Mouse (Mus musculus): ENCODE measurements around the gene Mphosph9. TPM values are rescaled to one million over a fixed set of nuclear protein-coding genes. Genes with fewer than 3 reads are reported as not detected.
"Not testable (repeated sequence)": the region's sequence is repeated elsewhere in the genome, so short reads cannot be mapped to it uniquely, and the experiment has no call there.

Gene Mphosph9
- polyA plus RNA-seq, 1 experiment from 2014 or later: 8.7 TPM

DNA sequence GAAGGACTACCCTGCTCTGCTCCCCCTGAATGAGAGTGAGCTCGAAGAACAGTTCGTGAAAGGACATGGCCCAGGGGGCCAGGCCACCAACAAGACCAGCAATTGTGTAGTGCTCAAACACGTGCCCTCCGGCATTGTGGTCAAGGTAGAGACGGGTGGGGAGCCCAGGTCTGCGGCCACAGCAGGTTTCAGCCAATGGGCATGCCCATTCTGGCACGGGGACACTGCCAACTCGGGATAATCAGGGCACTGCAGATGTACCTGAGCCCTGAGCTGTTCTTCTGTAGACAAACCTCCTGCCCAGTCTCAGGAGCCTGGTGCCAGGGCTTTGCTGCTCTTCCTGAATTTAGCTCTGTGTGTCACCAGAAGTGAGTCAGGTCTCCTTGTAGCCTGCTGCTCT is 11.0 kb upstream of the Mphosph9 start:
- H3K4me3 ChIP-seq: no peak overlapping the region
- H3K27me3 ChIP-seq (replicated peaks): no peaks in the 10 kb centered on the region
- no peak for ATAC-seq
- no peak overlapping the region for H3K27ac ChIP-seq
- H3K9me3 ChIP-seq (replicated peaks): no peaks in the 10 kb centered on the region
- H3K4me2 ChIP-seq: no peak overlapping the region
- peaks cover 8% of the 10 kb centered on the region; the same call in 1 of the 2 replicates for H3K36me3 ChIP-seq
- WGBS (ENCODE audit: insufficient replicate concordance): 84% methylated on average over 8 of the region's 8 CpGs
- peaks cover 6% of the 10 kb centered on the region; the same call in 1 of the 2 replicates for H3K4me1 ChIP-seq
- no peak overlapping the region for H3K9ac ChIP-seq

DNA sequence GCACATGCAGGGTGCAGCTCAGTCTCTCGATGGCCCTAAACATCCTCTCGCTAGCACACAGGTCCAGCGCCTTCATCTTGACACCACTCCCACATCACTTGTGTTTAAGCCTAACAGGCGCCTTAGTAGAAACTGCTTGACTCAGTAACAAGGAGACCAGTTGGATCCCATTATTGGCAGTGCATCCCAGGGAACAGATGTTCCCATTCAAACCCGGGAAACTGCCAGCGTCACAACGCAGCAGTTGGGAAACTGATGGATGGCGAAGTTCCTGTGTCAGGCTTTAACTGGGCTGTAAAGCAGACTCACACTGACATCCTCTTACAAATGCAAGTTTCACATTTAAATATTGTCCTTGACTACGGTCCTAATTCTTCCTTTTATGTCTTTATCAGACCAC is 10.1 kb upstream of the Mphosph9 start:
- Histone ChIP-seq H3K36me3 (peaks cover 8% of the 10 kb centered on the region; the same call in 1 of the 2 replicates), H3K27ac (no peak overlapping the region), H3K27me3 (replicated peaks) (no peaks in the 10 kb centered on the region), H3K9me3 (replicated peaks) (no peaks in the 10 kb centered on the region), H3K4me1 (peaks cover 9% of the 10 kb centered on the region; the same call in 1 of the 2 replicates), H3K4me2 (no peak overlapping the region), H3K4me3 (no peak overlapping the region), H3K9ac (no peak overlapping the region)
- WGBS (ENCODE audit: insufficient replicate concordance): 79% methylated on average over 9 of the region's 9 CpGs
- no peak for ATAC-seq

DNA sequence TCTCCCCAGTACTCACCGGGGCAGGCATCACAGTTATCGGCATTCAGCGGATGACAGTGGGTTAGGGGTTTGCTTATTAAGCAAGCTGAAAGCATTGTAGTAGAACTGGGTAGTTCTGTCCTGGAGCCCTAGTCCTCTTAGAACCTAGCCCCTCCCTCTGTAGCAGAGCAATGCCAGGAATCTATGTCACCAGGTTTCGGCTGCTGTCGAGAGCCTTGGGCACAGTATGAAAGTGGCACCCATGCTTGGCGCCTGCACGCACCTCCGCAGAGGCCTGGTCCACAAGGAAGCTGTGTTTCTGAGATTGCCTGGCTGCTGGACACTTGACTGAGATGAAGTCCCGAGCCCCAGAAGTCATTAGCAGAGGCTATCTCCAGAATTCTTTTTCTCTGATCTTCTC is 9.3 kb upstream of the Mphosph9 start:
- no peak for ATAC-seq
- no peak overlapping the region for H3K4me2 ChIP-seq
- peaks cover 9% of the 10 kb centered on the region; the same call in 1 of the 2 replicates for H3K4me1 ChIP-seq
- no peak overlapping the region for H3K9ac ChIP-seq
- H3K27ac ChIP-seq: no peak overlapping the region
- WGBS (ENCODE audit: insufficient replicate concordance): 86% methylated on average over 9 of the region's 9 CpGs
- H3K27me3 ChIP-seq (replicated peaks): no peaks in the 10 kb centered on the region
- H3K4me3 ChIP-seq: no peak overlapping the region
- peaks cover 8% of the 10 kb centered on the region; the same call in 1 of the 2 replicates for H3K36me3 ChIP-seq
- no peaks in the 10 kb centered on the region for H3K9me3 ChIP-seq (replicated peaks)

- no peak for ATAC-seq
- Histone ChIP-seq H3K4me3 (no peak overlapping the region), H3K9me3 (replicated peaks) (no peaks in the 10 kb centered on the region), H3K36me3 (peaks cover 3% of the 10 kb centered on the region; the same call in 1 of the 2 replicates), H3K4me1 (peaks cover 9% of the 10 kb centered on the region; the same call in 1 of the 2 replicates), H3K27me3 (replicated peaks) (no peaks in the 10 kb centered on the region), H3K4me2 (no peak overlapping the region), H3K27ac (no peak overlapping the region), H3K9ac (no peak overlapping the region)
- 57% methylated on average over 6 of the region's 6 CpGs for WGBS (ENCODE audit: insufficient replicate concordance)
These were observed 6.6 kb upstream of the Mphosph9 start for GRCm38 (mm10) chr5:124334392-124334791.

GRCm38 (mm10) chr5:124330086-124330485 is 2.3 kb upstream of the Mphosph9 start:
- Histone ChIP-seq H3K4me2 (no peak overlapping the region), H3K4me1 (peaks cover 21% of the 10 kb centered on the region), H3K27me3 (replicated peaks) (no peaks in the 10 kb centered on the region), H3K27ac (no peak overlapping the region), H3K36me3 (no peaks in the 10 kb centered on the region; the same call in 1 of the 2 replicates), H3K9me3 (replicated peaks) (no peaks in the 10 kb centered on the region), H3K9ac (no peak overlapping the region), H3K4me3 (no peak overlapping the region)
- ATAC-seq: no peak
- 84% methylated on average over 6 of the region's 6 CpGs for WGBS (ENCODE audit: insufficient replicate concordance)

- WGBS (ENCODE audit: insufficient replicate concordance): 7% methylated on average over 8 of the region's 8 CpGs
- no peaks in the 10 kb centered on the region for H3K27me3 ChIP-seq (replicated peaks)
- peak overlapping the region; percentile 93; the same call in 1 of the 2 replicates for H3K27ac ChIP-seq
- H3K36me3 ChIP-seq: peaks cover 23% of the 10 kb centered on the region
- ATAC-seq: no peak
- H3K4me2 ChIP-seq: peak overlapping the region; percentile 84
- peak overlapping the region; percentile 80 for H3K9ac ChIP-seq
- H3K4me1 ChIP-seq: peaks cover 18% of the 10 kb centered on the region
- H3K4me3 ChIP-seq: peak overlapping the region; percentile 75
- H3K9me3 ChIP-seq (replicated peaks): no peaks in the 10 kb centered on the region
These were observed 943 bp downstream of the Mphosph9 start for GRCm38 (mm10) chr5:124326829-124327228.

GRCm38 (mm10) chr5:124317648-124318047 is 10.1 kb downstream of the Mphosph9 start:
- Histone ChIP-seq H3K4me2 (no peak overlapping the region), H3K36me3 (peaks cover 82% of the 10 kb centered on the region), H3K27ac (no peak overlapping the region), H3K4me3 (no peak overlapping the region), H3K4me1 (peaks cover 13% of the 10 kb centered on the region), H3K9me3 (replicated peaks) (peaks cover 2% of the 10 kb centered on the region; the same call in 1 of the 2 replicates), H3K9ac (no peak overlapping the region), H3K27me3 (replicated peaks) (no peaks in the 10 kb centered on the region)
- WGBS (ENCODE audit: insufficient replicate concordance): 52% methylated on average over 7 of the region's 7 CpGs
- peak; percentile 73 for ATAC-seq

DNA sequence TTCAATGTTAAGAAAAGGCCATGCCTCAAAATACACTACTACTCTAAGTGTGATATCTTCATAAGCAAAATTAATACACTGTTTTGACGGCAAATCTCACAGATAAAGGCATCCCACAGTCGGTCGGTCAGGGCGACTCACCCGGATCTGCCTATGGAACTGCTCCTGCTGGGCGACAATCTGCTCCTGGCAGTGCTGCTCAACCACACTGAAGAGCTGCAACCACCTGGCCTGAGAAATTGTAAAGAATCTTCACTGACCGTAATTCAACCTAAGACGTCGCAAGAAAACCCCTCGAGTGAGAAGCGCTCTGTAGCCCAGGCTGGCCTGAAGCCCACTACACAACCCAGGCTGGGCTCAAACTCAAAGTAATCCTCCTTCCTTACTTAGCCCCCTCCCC is 11.8 kb downstream of the Mphosph9 start:
- Histone ChIP-seq H3K27ac (no peak overlapping the region), H3K4me2 (no peak overlapping the region), H3K4me1 (peaks cover 13% of the 10 kb centered on the region), H3K36me3 (peaks cover 89% of the 10 kb centered on the region), H3K9ac (no peak overlapping the region), H3K9me3 (replicated peaks) (peaks cover 8% of the 10 kb centered on the region; the same call in 1 of the 2 replicates), H3K4me3 (no peak overlapping the region), H3K27me3 (replicated peaks) (no peaks in the 10 kb centered on the region)
- no peak for ATAC-seq
- WGBS (ENCODE audit: insufficient replicate concordance): 91% methylated on average over 11 of the region's 11 CpGs

DNA sequence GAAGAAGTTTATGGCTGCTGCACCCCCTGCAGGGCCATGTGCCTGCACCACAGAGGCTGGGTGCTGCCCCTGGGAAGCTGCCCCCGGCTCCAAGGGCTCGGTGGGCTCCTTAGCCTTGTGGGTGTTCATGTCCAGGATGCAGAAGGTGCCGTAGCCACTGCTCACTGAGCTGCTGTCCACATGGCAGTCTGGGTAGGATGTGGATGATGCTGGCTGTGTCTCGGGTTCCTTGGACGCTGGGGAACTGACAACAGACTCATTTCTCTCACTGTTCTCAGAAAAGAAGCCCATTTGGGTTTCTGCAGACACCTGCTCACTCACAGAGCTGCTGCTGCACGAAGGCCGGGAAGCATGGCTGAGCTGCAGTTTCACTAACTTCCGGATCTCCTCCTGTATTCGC is 12.3 kb downstream of the Mphosph9 start:
- H3K4me2 ChIP-seq: no peak overlapping the region
- ATAC-seq: no peak
- peaks cover 89% of the 10 kb centered on the region for H3K36me3 ChIP-seq
- no peak overlapping the region for H3K4me3 ChIP-seq
- no peak overlapping the region for H3K9ac ChIP-seq
- H3K9me3 ChIP-seq (replicated peaks): peaks cover 8% of the 10 kb centered on the region; the same call in 1 of the 2 replicates
- no peaks in the 10 kb centered on the region for H3K27me3 ChIP-seq (replicated peaks)
- WGBS (ENCODE audit: insufficient replicate concordance): 84% methylated on average over 9 of the region's 9 CpGs
- H3K27ac ChIP-seq: no peak overlapping the region
- H3K4me1 ChIP-seq: peaks cover 13% of the 10 kb centered on the region

GRCm38 (mm10) chr5:124310091-124310490 is 17.7 kb downstream of the Mphosph9 start:
- no peaks in the 10 kb centered on the region for H3K27me3 ChIP-seq (replicated peaks)
- WGBS (ENCODE audit: insufficient replicate concordance): 81% methylated on average over 11 of the region's 11 CpGs

DNA sequence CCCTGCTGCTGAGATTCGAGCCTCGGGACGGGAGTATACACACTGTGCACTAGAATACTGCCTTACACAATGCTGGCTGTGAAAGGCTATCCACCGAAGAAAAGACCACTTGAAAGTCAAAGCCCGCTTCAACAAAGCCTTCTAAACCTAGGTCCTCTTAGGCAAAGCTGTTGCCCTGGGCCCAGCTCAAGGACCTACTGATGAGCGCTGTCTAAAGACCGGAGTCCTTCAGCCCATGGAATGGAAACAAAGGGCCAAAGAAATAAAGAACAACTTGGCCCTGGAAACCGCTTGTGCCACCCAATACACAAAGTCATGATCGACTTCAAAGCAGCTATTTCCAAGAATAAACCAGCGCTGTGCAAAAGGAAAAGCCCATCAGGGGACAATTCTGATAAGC is 18.6 kb downstream of the Mphosph9 start:
- no peak overlapping the region for H3K27ac ChIP-seq
- peaks cover 8% of the 10 kb centered on the region; the same call in 1 of the 2 replicates for H3K9me3 ChIP-seq (replicated peaks)
- no peak overlapping the region for H3K4me3 ChIP-seq
- H3K4me2 ChIP-seq: no peak overlapping the region
- no peaks in the 10 kb centered on the region for H3K4me1 ChIP-seq
- no peak overlapping the region for H3K9ac ChIP-seq
- no peaks in the 10 kb centered on the region for H3K27me3 ChIP-seq (replicated peaks)
- H3K36me3 ChIP-seq: peaks cover 79% of the 10 kb centered on the region
- 86% methylated on average over 10 of the region's 10 CpGs for WGBS (ENCODE audit: insufficient replicate concordance)
- no peak for ATAC-seq

More at GRCm38 (mm10) chr5:124310091-124310490, 17.7 kb downstream of the Mphosph9 start:
- no peak for ATAC-seq
- no peaks in the 10 kb centered on the region for H3K4me1 ChIP-seq
- peaks cover 85% of the 10 kb centered on the region for H3K36me3 ChIP-seq
- no peak overlapping the region for H3K27ac ChIP-seq
- no peak overlapping the region for H3K9ac ChIP-seq
- H3K4me2 ChIP-seq: no peak overlapping the region
- H3K9me3 ChIP-seq (replicated peaks): peaks cover 8% of the 10 kb centered on the region; the same call in 1 of the 2 replicates
- no peak overlapping the region for H3K4me3 ChIP-seq

- peaks cover 66% of the 10 kb centered on the region for H3K36me3 ChIP-seq
- not testable (repeated sequence) for H3K9me3 ChIP-seq (replicated peaks); H3K9ac ChIP-seq; H3K27ac ChIP-seq; H3K27me3 ChIP-seq (replicated peaks); H3K4me2 ChIP-seq; ATAC-seq; H3K4me3 ChIP-seq; H3K4me1 ChIP-seq
- 72% methylated on average over 6 of the region's 6 CpGs for WGBS (ENCODE audit: insufficient replicate concordance)
These were observed 24.9 kb downstream of the Mphosph9 start for GRCm38 (mm10) chr5:124302853-124303252.

DNA sequence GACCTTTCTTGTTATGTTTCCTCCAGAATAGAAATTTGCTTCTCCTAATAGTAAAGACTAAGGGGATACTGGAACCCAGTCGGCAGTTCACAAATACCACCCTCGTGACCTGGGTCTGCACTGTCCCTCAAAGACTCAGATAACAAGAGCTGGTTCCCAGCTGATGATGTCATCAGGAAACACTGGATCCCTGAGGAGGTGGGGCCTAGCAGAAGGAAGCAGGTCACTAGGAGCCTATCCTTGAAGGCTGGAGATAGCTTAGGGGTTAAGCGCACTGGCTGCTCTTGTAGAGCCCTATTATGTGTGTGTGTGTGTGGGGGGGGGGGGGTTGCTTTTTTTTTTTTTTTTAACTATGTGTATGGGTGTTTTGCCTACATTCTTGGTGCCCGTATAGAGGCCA is 27.6 kb downstream of the Mphosph9 start:
- Histone ChIP-seq H3K9me3 (replicated peaks) (no peaks in the 10 kb centered on the region), H3K4me3 (no peak overlapping the region), H3K9ac (no peak overlapping the region), H3K27me3 (replicated peaks) (no peaks in the 10 kb centered on the region), H3K4me1 (no peaks in the 10 kb centered on the region), H3K36me3 (peaks cover 66% of the 10 kb centered on the region), H3K4me2 (no peak overlapping the region), H3K27ac (no peak overlapping the region)
- ATAC-seq: no peak
- WGBS (ENCODE audit: insufficient replicate concordance): 58% methylated on average over 4 of the region's 4 CpGs
